Mouse (Mus musculus) G1E (cell line): ENCODE measurements around the gene Mars2.

Source experiments
- CTCF ChIP-seq: IDR thresholded peaks from 2 replicates; pipeline ENCODE4 v1.5.1; 2012; ENCODE audit warnings: low read depth, low read length, inconsistent platforms, mixed read lengths
- GATA1 ChIP-seq: IDR thresholded peaks from 2 replicates; pipeline ENCODE4 v1.6.1; 2012; ENCODE audit warnings: borderline replicate concordance, low read length, inconsistent platforms, mixed read lengths
- GATA2 ChIP-seq: IDR thresholded peaks from 2 replicates; pipeline ENCODE4 v1.6.1; 2012; ENCODE audit warnings: low read depth, low read length, inconsistent platforms, borderline replicate concordance
- POLR2AphosphoS5 ChIP-seq: IDR thresholded peaks from 2 replicates; pipeline ENCODE4 v1.6.1; 2012; ENCODE audit warnings: low read depth, low read length, inconsistent platforms; ENCODE audit not compliant: insufficient replicate concordance
- TAL1 ChIP-seq: conservative IDR thresholded peaks from 2 replicates; pipeline ENCODE4 v1.6.1; 2012; ENCODE audit warnings: low read depth, low read length, inconsistent platforms, mixed read lengths

- TF ChIP-seq CTCF (no peak), TAL1 (no peak), GATA1 (no peak), POLR2AphosphoS5 (no peak), GATA2 (no peak)
Measured at GRCm38 (mm10) chr1:55226011-55226857, 10.7 kb upstream of the Mars2 start, which contains the start of gene Rftn2.
